Mouse (Mus musculus) forebrain, embryonic 11.5 days (tissue): ENCODE results near the gene Hydin. TPM values are rescaled to one million over a fixed set of nuclear protein-coding genes. Genes with fewer than 3 reads are reported as not detected.

Source experiments
- ATAC-seq: fragments of 200-750 bp; cut with Nextera tagmentation; replicated peaks from 2 replicates; pipeline ENCODE4 v1.8.0; 2017; ENCODE audit warnings: moderate TSS enrichment; ENCODE audit not compliant: low FRiP score
- DNase-seq: peaks from one replicate; pipeline ENCODE4 v3.0.0-alpha.2; 2017; ENCODE audit warnings: low spot score
- H3K27ac ChIP-seq: fragments of 300-500 bp; sonication (generic); 2 replicates; pipeline ENCODE4 v1.5.1; 2014; ENCODE audit warnings: low read depth, low read length
- H3K27me3 ChIP-seq: fragments of 300-500 bp; sonication (generic); 2 replicates; pipeline ENCODE4 v1.6.1; 2014; ENCODE audit warnings: mild to moderate bottlenecking, low read length, mixed read lengths; ENCODE audit not compliant: control insufficient read depth, insufficient read depth
- H3K36me3 ChIP-seq: fragments of 300-500 bp; sonication (generic); 2 replicates; pipeline ENCODE4 v1.6.1; 2014; ENCODE audit warnings: mild to moderate bottlenecking, low read length, moderate library complexity, mixed read lengths; ENCODE audit not compliant: control insufficient read depth, insufficient read depth
- H3K4me1 ChIP-seq: fragments of 300-500 bp; sonication (generic); replicated peaks from 2 replicates; pipeline ENCODE4 v1.6.1; 2014; ENCODE audit warnings: low read length, mixed read lengths; ENCODE audit not compliant: control insufficient read depth, insufficient read depth
- H3K4me2 ChIP-seq: fragments of 300-500 bp; sonication (generic); 2 replicates; pipeline ENCODE4 v1.6.1; 2014; ENCODE audit warnings: low read depth, mild to moderate bottlenecking, low read length, moderate library complexity, mixed read lengths; ENCODE audit not compliant: severe bottlenecking
- H3K4me3 ChIP-seq: fragments of 300-500 bp; sonication (generic); 2 replicates; pipeline ENCODE4 v1.5.1; 2014; ENCODE audit warnings: low read depth, low read length
- H3K9ac ChIP-seq: fragments of 300-500 bp; sonication (generic); 2 replicates; pipeline ENCODE4 v1.6.1; 2014; ENCODE audit warnings: low read length
- H3K9me3 ChIP-seq: fragments of 300-500 bp; sonication (generic); 2 replicates; pipeline ENCODE4 v1.6.1; 2016; ENCODE audit warnings: low read length, mixed read lengths; ENCODE audit not compliant: control insufficient read depth
- WGBS: fragments of 180-500 bp; shearing (Covaris S2); extraction: QIAGEN DNeasy Blood & Tissue Kit; methylation state at CpG from one replicate; pipeline ENCODE4 v1.1.7; 2014; 5-methylcytosine and 5-hydroxymethylcytosine counted together
- polyA plus RNA-seq: library from polyadenylated mRNA; unstranded; fragments of >200 nt; fragmentation: Nextera tagmentation; extraction: Ambion mirVana; gene quantifications from 2 replicates; pipeline ENCODE4 v1.2.1, GENCODE M21; 2014

Gene Hydin
- polyA plus RNA-seq, 1 experiment from 2014 or later, result 0.15 TPM

DNA sequence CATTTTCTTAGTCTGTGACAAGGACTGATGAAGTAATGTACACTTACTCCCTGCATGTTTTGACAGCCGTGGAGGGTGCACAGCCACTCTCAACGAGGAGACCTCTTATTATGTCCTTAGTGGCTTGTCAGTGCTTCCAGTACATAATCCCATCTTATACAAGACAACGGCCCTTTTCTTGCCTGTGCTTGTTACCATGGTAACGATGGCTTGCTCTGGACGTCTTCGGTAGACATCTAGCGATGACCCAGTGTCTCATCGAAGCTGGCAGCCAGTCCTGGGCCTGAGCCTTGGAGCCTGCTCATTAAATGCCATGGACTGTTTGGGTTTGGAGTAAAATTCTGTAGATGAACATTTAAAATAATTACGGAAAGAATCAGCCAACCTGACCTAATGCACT is 198.8 kb downstream of the Hydin start:
- ATAC-seq, result no peak; the same call in 1 of the 2 replicates
- H3K4me2 ChIP-seq, result no peak overlapping the region
- no peaks in the 10 kb centered on the region for H3K27me3 ChIP-seq
- H3K27ac ChIP-seq, result no peak overlapping the region
- 50% methylated on average over 9 of the region's 9 CpGs for WGBS
- H3K4me1 ChIP-seq, result no peaks in the 10 kb centered on the region
- no peak overlapping the region for H3K9ac ChIP-seq
- no peak overlapping the region for H3K4me3 ChIP-seq
- DNase-seq, result no peak
- no peaks in the 10 kb centered on the region for H3K36me3 ChIP-seq
- H3K9me3 ChIP-seq, result no peaks in the 10 kb centered on the region

GRCm38 (mm10) chr8:110477256-110477655 is 210.5 kb downstream of the Hydin start:
- 87% methylated on average over 6 of the region's 6 CpGs for WGBS
- Histone ChIP-seq H3K4me1 (no peaks in the 10 kb centered on the region; the same call in 1 of the 2 replicates), H3K9ac (no peak overlapping the region), H3K4me2 (no peak overlapping the region), H3K9me3 (no peaks in the 10 kb centered on the region), H3K27me3 (no peaks in the 10 kb centered on the region), H3K27ac (no peak overlapping the region), H3K4me3 (no peak overlapping the region), H3K36me3 (no peaks in the 10 kb centered on the region)
- ATAC-seq (no peak), DNase-seq (peak; percentile 29)

- WGBS, result 31% methylated on average over 6 of the region's 6 CpGs
- DNase-seq (no peak), ATAC-seq (no peak)
- Histone ChIP-seq H3K27ac (no peak overlapping the region), H3K9ac (no peak overlapping the region), H3K4me2 (no peak overlapping the region), H3K27me3 (no peaks in the 10 kb centered on the region), H3K9me3 (no peaks in the 10 kb centered on the region), H3K4me3 (no peak overlapping the region), H3K4me1 (no peaks in the 10 kb centered on the region; the same call in 1 of the 2 replicates), H3K36me3 (no peaks in the 10 kb centered on the region)
Observed at GRCm38 (mm10) chr8:110478576-110478975, 211.8 kb downstream of the Hydin start.

- Histone ChIP-seq H3K4me3 (no peak overlapping the region), H3K27me3 (no peaks in the 10 kb centered on the region), H3K9me3 (no peaks in the 10 kb centered on the region), H3K4me1 (no peaks in the 10 kb centered on the region; the same call in 1 of the 2 replicates), H3K4me2 (no peak overlapping the region), H3K9ac (no peak overlapping the region), H3K36me3 (no peaks in the 10 kb centered on the region), H3K27ac (no peak overlapping the region)
- DNase-seq (no peak), ATAC-seq (no peak)
- WGBS, result 80% methylated on average over 12 of the region's 12 CpGs
Observed at GRCm38 (mm10) chr8:110479401-110479800, 212.6 kb downstream of the Hydin start.

GRCm38 (mm10) chr8:110482275-110482674 is 215.5 kb downstream of the Hydin start:
- Histone ChIP-seq H3K4me3 (no peak overlapping the region), H3K36me3 (no peaks in the 10 kb centered on the region), H3K4me1 (no peaks in the 10 kb centered on the region; the same call in 1 of the 2 replicates), H3K4me2 (no peak overlapping the region), H3K27ac (no peak overlapping the region), H3K9ac (no peak overlapping the region), H3K9me3 (no peaks in the 10 kb centered on the region), H3K27me3 (no peaks in the 10 kb centered on the region)
- ATAC-seq, result no peak
- 13% methylated on average over 3 of the region's 3 CpGs for WGBS
- DNase-seq, result no peak

DNA sequence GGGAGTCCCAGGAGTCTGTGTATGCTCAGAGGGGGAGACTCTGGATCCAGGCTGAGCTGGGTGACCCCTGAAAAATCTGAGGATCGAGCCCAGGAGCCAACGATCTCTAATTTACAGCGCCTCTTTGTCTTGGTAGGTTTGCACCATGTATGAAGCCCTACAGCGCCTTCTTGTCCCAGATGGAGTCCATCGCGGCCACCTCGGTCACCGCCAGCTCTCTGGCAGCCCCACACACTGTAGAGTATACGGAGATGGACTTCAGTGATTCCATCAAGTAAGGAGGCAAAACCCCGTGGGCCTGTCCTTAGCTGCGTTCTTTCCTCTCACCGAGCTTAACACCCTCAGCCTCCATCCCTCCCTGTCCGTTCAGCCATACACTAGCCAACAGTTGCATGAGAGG is 218.5 kb downstream of the Hydin start:
- no peaks in the 10 kb centered on the region; the same call in 1 of the 2 replicates for H3K4me1 ChIP-seq
- no peaks in the 10 kb centered on the region for H3K36me3 ChIP-seq
- no peaks in the 10 kb centered on the region for H3K9me3 ChIP-seq
- H3K27me3 ChIP-seq, result no peaks in the 10 kb centered on the region
- WGBS, result 92% methylated on average over 13 of the region's 13 CpGs
- no peak overlapping the region for H3K9ac ChIP-seq
- DNase-seq, result no peak
- H3K4me3 ChIP-seq, result no peak overlapping the region
- no peak overlapping the region for H3K4me2 ChIP-seq
- ATAC-seq, result no peak
- no peak overlapping the region for H3K27ac ChIP-seq

DNA sequence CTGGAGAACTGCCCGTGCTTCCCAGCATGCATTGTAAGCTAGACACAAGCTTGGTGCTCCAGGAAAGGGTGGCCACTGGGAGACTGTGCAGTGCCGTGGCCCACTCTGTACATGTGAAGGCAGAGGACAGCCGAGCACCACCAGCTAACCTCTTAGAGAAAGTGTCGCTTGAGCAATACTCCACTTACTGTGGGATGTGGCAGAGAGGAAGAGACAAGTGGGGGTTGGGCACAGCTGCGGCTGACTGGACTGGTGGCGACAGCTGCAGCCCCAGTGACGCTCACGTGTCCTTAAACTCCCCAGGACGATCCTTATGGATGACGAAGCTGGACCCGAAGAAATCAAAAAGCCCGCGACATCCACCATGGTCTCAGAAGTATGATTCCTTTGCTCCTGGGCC is 219.2 kb downstream of the Hydin start:
- DNase-seq, result no peak
- H3K4me2 ChIP-seq, result no peak overlapping the region
- H3K9ac ChIP-seq, result no peak overlapping the region
- H3K4me1 ChIP-seq, result no peaks in the 10 kb centered on the region; the same call in 1 of the 2 replicates
- no peaks in the 10 kb centered on the region for H3K36me3 ChIP-seq
- WGBS, result 83% methylated on average over 13 of the region's 13 CpGs
- no peak for ATAC-seq
- H3K27ac ChIP-seq, result no peak overlapping the region
- no peaks in the 10 kb centered on the region for H3K27me3 ChIP-seq
- H3K4me3 ChIP-seq, result no peak overlapping the region
- no peaks in the 10 kb centered on the region for H3K9me3 ChIP-seq

DNA sequence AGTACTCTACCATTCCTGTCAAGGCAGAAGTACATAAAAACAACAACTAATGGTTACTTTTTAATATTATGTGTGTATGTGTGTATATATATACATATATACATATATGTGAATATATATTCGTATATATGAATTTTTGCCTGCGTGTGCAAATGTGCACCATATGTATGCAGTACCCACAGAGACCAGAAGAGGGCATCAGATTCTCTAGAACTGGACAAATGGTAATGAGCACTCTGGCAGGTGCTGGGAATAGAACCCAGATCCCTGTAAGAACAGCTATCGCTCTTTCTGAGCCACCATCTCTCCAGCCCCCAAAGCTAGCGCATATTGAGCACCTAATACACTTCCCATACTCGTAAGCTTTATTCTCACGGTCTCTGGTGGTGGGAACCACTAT is 220.9 kb downstream of the Hydin start:
- Histone ChIP-seq H3K4me3 (no peak overlapping the region), H3K27ac (no peak overlapping the region), H3K4me1 (no peaks in the 10 kb centered on the region), H3K9ac (no peak overlapping the region), H3K27me3 (no peaks in the 10 kb centered on the region), H3K36me3 (no peaks in the 10 kb centered on the region), H3K4me2 (no peak overlapping the region), H3K9me3 (no peaks in the 10 kb centered on the region)
- no peak for DNase-seq
- ATAC-seq, result no peak
- WGBS, result 94% methylated on average over 6 of the region's 6 CpGs

GRCm38 (mm10) chr8:110489344-110489743 is 222.6 kb downstream of the Hydin start:
- H3K27me3 ChIP-seq, result no peaks in the 10 kb centered on the region
- no peak for ATAC-seq
- no peaks in the 10 kb centered on the region for H3K36me3 ChIP-seq
- WGBS, result 78% methylated on average over 4 of the region's 4 CpGs
- H3K4me1 ChIP-seq, result no peaks in the 10 kb centered on the region
- no peaks in the 10 kb centered on the region for H3K9me3 ChIP-seq
- no peak overlapping the region for H3K4me3 ChIP-seq
- DNase-seq, result no peak
- no peak overlapping the region for H3K4me2 ChIP-seq
- no peak overlapping the region for H3K27ac ChIP-seq
- no peak overlapping the region for H3K9ac ChIP-seq
